Mouse (Mus musculus) liver, adult 2 months (tissue): ENCODE data around the gene Il12rb2.

Source experiments
- CTCF ChIP-seq: fragments of 200-500 bp; IDR thresholded peaks from 2 replicates; pipeline ENCODE4 v1.5.1; 2011; ENCODE audit warnings: low read depth, low read length, control low read depth
- POLR2A ChIP-seq: fragments of 200-500 bp; IDR thresholded peaks from 2 replicates; pipeline ENCODE4 v1.6.1; 2011; ENCODE audit warnings: low read length, control low read depth; ENCODE audit not compliant: insufficient read depth; ENCODE audit errors: extremely low read depth

GRCm38 (mm10) chr6:67277944-67278343 lies 98.0 kb downstream of the Il12rb2 start:
- TF ChIP-seq POLR2A (no peak), CTCF (no peak)
